Mouse (Mus musculus): ENCODE results near the gene Phf2.

GRCm38 (mm10) chr13:48871887-48872606 lies 1.1 kb upstream of the Phf2 start:
- no peak for TF ChIP-seq CTCF (IDR thresholded peaks at IDR 0.05; ENCODE audit: borderline replicate concordance, extremely low read depth, insufficient read depth, insufficient read length)
- no peak for TF ChIP-seq POLR2A (IDR thresholded peaks at IDR 0.05; ENCODE audit: borderline replicate concordance, extremely low read depth, insufficient read depth, insufficient read length, poor library complexity, severe bottlenecking)
